Mouse (Mus musculus) heart, postnatal 0 days (tissue): ENCODE data around the gene Atp2a1. TPM values are rescaled to one million over a fixed set of nuclear protein-coding genes. Genes with fewer than 3 reads are reported as not detected.

Experiments used
- ATAC-seq: fragments of 200-750 bp; cut with Nextera tagmentation; 2 replicates; pipeline ENCODE4 v1.8.0; 2017; ENCODE audit warnings: low read depth, moderate number of reproducible peaks, moderate library complexity; ENCODE audit not compliant: insufficient read depth
- DNase-seq: peaks from one replicate; pipeline ENCODE4 v3.0.0-alpha.2; 2016; ENCODE audit warnings: low spot score
- H3K27ac ChIP-seq: fragments of 300-500 bp; sonication (generic); 2 replicates; pipeline ENCODE4 v1.5.1; 2014; ENCODE audit warnings: low read depth, mild to moderate bottlenecking
- H3K27me3 ChIP-seq: fragments of 300-500 bp; sonication (generic); 2 replicates; pipeline ENCODE4 v1.6.1; 2014; ENCODE audit warnings: low read length, mixed read lengths; ENCODE audit not compliant: control insufficient read depth, insufficient read depth
- H3K36me3 ChIP-seq: fragments of 300-500 bp; sonication (generic); replicated peaks from 2 replicates; pipeline ENCODE4 v1.6.1; 2014; ENCODE audit warnings: low read length, mixed read lengths; ENCODE audit not compliant: control insufficient read depth, insufficient read depth
- H3K4me1 ChIP-seq: fragments of 300-500 bp; sonication (generic); 2 replicates; pipeline ENCODE4 v1.6.1; 2014; ENCODE audit warnings: antibody characterized with exemption; ENCODE audit not compliant: control insufficient read depth, insufficient read depth
- H3K4me2 ChIP-seq: fragments of 300-500 bp; sonication (generic); 2 replicates; pipeline ENCODE4 v1.6.1; 2014; ENCODE audit warnings: low read depth, mild to moderate bottlenecking, low read length, moderate library complexity
- H3K4me3 ChIP-seq: fragments of 300-500 bp; sonication (generic); 2 replicates; pipeline ENCODE4 v1.5.1; 2014; ENCODE audit warnings: low read depth, low read length
- H3K9ac ChIP-seq: fragments of 300-500 bp; sonication (generic); replicated peaks from 2 replicates; pipeline ENCODE4 v1.6.1; 2014; ENCODE audit warnings: low read depth, low read length, mixed read lengths
- H3K9me3 ChIP-seq: fragments of 300-500 bp; sonication (generic); replicated peaks from 2 replicates; pipeline ENCODE4 v1.6.1; 2016; ENCODE audit warnings: low read length; ENCODE audit not compliant: control insufficient read depth
- CTCF ChIP-seq: IDR thresholded peaks from 2 replicates; pipeline ENCODE4 v1.5.1; 2016; ENCODE audit warnings: antibody characterized with exemption, control low read depth, low read depth
- EP300 ChIP-seq: IDR thresholded peaks from 2 replicates; pipeline ENCODE4 v1.6.1; 2016; ENCODE audit warnings: antibody characterized with exemption, low read depth
- whole genome bisulfite sequencing: fragments of 180-500 bp; shearing (Covaris S2); extraction: QIAGEN DNeasy Blood & Tissue Kit; methylation state at CpG from one replicate; pipeline ENCODE4 v1.1.7; 2014; 5-methylcytosine and 5-hydroxymethylcytosine counted together
- polyA plus RNA-seq: library from polyadenylated mRNA; unstranded; fragments of >200 nt; fragmentation: Nextera tagmentation; extraction: Ambion mirVana; gene quantifications from 2 replicates; pipeline ENCODE4 v1.2.1, GENCODE M21; 2015
- total RNA-seq: library from RNA; depleted of rRNA; stranded (reverse); fragments of >200 nt; gene quantifications from 2 replicates; pipeline ENCODE4 v1.2.3, GENCODE M21; 2014; ENCODE audit warnings: low replicate concordance

Gene Atp2a1
- total and polyA plus RNA-seq, 2 experiments from 2014 or later, result 0.40 to 0.92 TPM

DNA sequence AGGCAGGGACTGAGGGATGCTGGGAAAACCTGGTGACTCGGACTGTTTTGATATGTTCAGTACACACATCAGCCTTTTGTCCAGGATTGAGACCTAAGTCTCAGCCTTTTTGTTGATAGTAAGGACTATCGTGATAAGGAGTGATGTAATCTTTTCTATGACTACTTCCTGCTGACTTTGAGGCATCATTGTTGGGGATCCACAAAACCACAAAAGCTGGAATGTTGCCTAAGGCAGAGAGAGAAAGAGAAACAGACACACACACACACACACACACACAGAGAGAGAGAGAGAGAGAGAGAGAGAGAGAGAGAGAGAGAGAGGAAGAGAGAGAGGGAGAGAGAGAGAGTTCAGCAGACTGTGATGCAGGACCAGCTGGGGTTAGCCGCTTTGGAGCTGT is 44.4 kb downstream of the Atp2a1 start:
- no peak overlapping the region for H3K4me3 ChIP-seq
- no peak overlapping the region for H3K4me2 ChIP-seq
- H3K27me3 ChIP-seq, result no peaks in the 10 kb centered on the region
- no peaks in the 10 kb centered on the region for H3K36me3 ChIP-seq
- H3K4me1 ChIP-seq, result no peaks in the 10 kb centered on the region
- H3K9ac ChIP-seq, result no peak overlapping the region
- WGBS, result 42% methylated on average over 3 of the region's 3 CpGs
- ATAC-seq (no peak), DNase-seq (no peak)
- H3K9me3 ChIP-seq, result no peaks in the 10 kb centered on the region
- no peak for TF ChIP-seq EP300
- no peak for TF ChIP-seq CTCF
- no peak overlapping the region for H3K27ac ChIP-seq

- Histone ChIP-seq H3K9ac (no peak overlapping the region), H3K27ac (no peak overlapping the region), H3K4me2 (no peak overlapping the region), H3K36me3 (no peaks in the 10 kb centered on the region), H3K4me1 (no peaks in the 10 kb centered on the region), H3K27me3 (no peaks in the 10 kb centered on the region), H3K9me3 (no peaks in the 10 kb centered on the region), H3K4me3 (no peak overlapping the region)
- no peak for TF ChIP-seq EP300
- TF ChIP-seq CTCF, result no peak
- ATAC-seq, result no peak
- no peak for DNase-seq
- 86% methylated on average over 4 of the region's 4 CpGs for WGBS
These were observed 45.3 kb downstream of the Atp2a1 start for GRCm38 (mm10) chr7:126417606-126418005.

GRCm38 (mm10) chr7:126417045-126417444 is 45.9 kb downstream of the Atp2a1 start:
- no peak for ATAC-seq
- H3K4me2 ChIP-seq, result no peak overlapping the region
- no peak for DNase-seq
- no peaks in the 10 kb centered on the region for H3K36me3 ChIP-seq
- no peaks in the 10 kb centered on the region for H3K9me3 ChIP-seq
- no peak overlapping the region for H3K4me3 ChIP-seq
- no peak for TF ChIP-seq EP300
- 58% methylated on average over 8 of the region's 8 CpGs for WGBS
- no peaks in the 10 kb centered on the region for H3K27me3 ChIP-seq
- H3K4me1 ChIP-seq, result no peaks in the 10 kb centered on the region
- no peak overlapping the region for H3K27ac ChIP-seq
- H3K9ac ChIP-seq, result no peak overlapping the region

- Histone ChIP-seq H3K9me3 (no peaks in the 10 kb centered on the region), H3K9ac (no peak overlapping the region), H3K36me3 (no peaks in the 10 kb centered on the region), H3K27me3 (no peaks in the 10 kb centered on the region), H3K4me3 (no peak overlapping the region), H3K4me1 (no peaks in the 10 kb centered on the region), H3K4me2 (no peak overlapping the region), H3K27ac (no peak overlapping the region)
- TF ChIP-seq EP300 (no peak), CTCF (no peak)
- ATAC-seq (no peak), DNase-seq (no peak)
- WGBS, result 54% methylated on average over 2 of the region's 2 CpGs
These were observed 46.3 kb downstream of the Atp2a1 start for GRCm38 (mm10) chr7:126416615-126417014.

DNA sequence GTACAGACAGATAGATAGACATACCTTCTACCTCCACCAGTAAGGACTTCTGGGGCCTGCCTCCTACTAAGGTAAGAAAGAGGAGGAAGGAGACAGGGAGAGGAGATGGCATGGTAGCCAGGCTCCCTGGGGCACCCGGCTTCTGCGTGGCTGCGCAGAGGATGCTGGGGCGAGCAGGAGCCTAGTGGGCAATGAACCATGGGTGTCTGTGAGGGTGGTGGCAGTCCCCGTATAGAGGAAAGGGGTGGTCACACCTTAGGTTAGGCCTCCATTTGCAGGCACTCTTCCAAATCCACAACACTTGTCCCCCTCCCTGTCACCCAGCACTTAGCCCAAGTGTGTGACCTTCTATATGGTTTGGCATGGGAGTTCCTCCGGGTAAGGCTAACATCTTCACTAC is 48.2 kb downstream of the Atp2a1 start, which contains the start of gene Cd19:
Gene Cd19 (minus strand): TSS at position 165 of the 400 bp plus-strand sequence.
- 84% methylated on average over 6 of the region's 6 CpGs for WGBS
- no peaks in the 10 kb centered on the region for H3K4me1 ChIP-seq
- no peak within 1 kb of the TSS for H3K4me3 ChIP-seq
- no peak within 1 kb of the TSS for H3K4me2 ChIP-seq
- no peak within 1 kb of the TSS for H3K27ac ChIP-seq
- no peaks in the 10 kb centered on the region for H3K36me3 ChIP-seq
- no peak within 1 kb of the TSS for H3K9ac ChIP-seq
- ATAC-seq (no peak), DNase-seq (no peak)
- TF ChIP-seq CTCF, result no peak
- no peaks in the 10 kb centered on the region for H3K27me3 ChIP-seq
- H3K9me3 ChIP-seq, result no peaks in the 10 kb centered on the region

DNA sequence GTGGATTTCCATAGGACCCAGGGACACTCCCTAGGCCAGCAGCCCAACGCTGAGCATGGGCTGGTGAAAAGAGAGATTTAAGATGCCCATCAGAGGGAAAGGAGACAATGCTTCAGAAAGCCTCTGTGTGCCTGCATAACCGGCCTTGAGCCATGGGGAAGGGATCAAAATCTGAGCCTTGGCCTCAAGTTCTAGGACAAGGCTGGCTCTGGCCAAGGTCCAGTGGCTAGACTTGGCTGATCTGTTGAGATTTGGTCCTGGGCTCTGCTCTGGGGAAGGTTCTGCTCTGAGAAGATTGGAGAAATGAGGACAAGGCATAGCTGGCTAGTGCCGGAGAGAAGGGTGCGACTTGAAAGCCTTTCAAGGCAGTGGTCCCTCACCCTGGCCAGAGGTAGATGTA is 51.8 kb downstream of the Atp2a1 start:
- Histone ChIP-seq H3K27me3 (no peaks in the 10 kb centered on the region), H3K4me1 (no peaks in the 10 kb centered on the region), H3K9ac (no peak overlapping the region), H3K27ac (no peak overlapping the region), H3K4me3 (no peak overlapping the region), H3K4me2 (no peak overlapping the region), H3K9me3 (no peaks in the 10 kb centered on the region), H3K36me3 (no peaks in the 10 kb centered on the region)
- 76% methylated on average over 4 of the region's 4 CpGs for WGBS
- DNase-seq (no peak), ATAC-seq (no peak)
- TF ChIP-seq CTCF, result no peak
- no peak for TF ChIP-seq EP300
